Mouse (Mus musculus) kidney, adult 8-10 months (tissue): ENCODE results near the gene Mindy1.
A peak's percentile ranks its signal among the peaks of the same experiment; 100 is the strongest.

Source experiments
- DNase-seq, 2 experiments: peaks; one replicate each; pipeline ENCODE4 v3.0.0; 2022

The Mindy1 gene

GRCm38 (mm10) chr3:95295321-95296102 is 14.4 kb downstream of the Mindy1 start:
- peak; percentile 68 to 80 for DNase-seq

GRCm38 (mm10) chr3:95296103-95296469 is 14.9 kb downstream of the Mindy1 start:
- peak; percentile 68 to 77 for DNase-seq

GRCm38 (mm10) chr3:95298018-95298417 is 16.9 kb downstream of the Mindy1 start:
- no peak for DNase-seq

GRCm38 (mm10) chr3:95301204-95301796 is 20.2 kb downstream of the Mindy1 start:
- no peak for DNase-seq

GRCm38 (mm10) chr3:95306244-95306643 is 25.1 kb downstream of the Mindy1 start:
- DNase-seq: no peak

GRCm38 (mm10) chr3:95307100-95307499 is 26.0 kb downstream of the Mindy1 start, which contains the start of gene Anxa9:
Gene Anxa9 (minus strand): TSS chr3:95307176.
- no peak for DNase-seq

- DNase-seq: no peak
These were observed 29.4 kb downstream of the Mindy1 start for GRCm38 (mm10) chr3:95310496-95310895.

GRCm38 (mm10) chr3:95310968-95311882 is 30.1 kb downstream of the Mindy1 start:
- DNase-seq: peak; percentile 79 to 91

GRCm38 (mm10) chr3:95312623-95313022 is 31.5 kb downstream of the Mindy1 start:
- no peak for DNase-seq

GRCm38 (mm10) chr3:95313476-95313875 is 32.3 kb downstream of the Mindy1 start:
- DNase-seq: no peak

- DNase-seq: no peak
These were observed 32.9 kb downstream of the Mindy1 start for GRCm38 (mm10) chr3:95314075-95314474.

GRCm38 (mm10) chr3:95314486-95315093 is 33.4 kb downstream of the Mindy1 start, which contains the start of gene Cers2:
Gene Cers2 (plus strand): TSS chr3:95314791.
- no peak for DNase-seq

GRCm38 (mm10) chr3:95315094-95315843 is 34.1 kb downstream of the Mindy1 start:
- peak; percentile 89 to 90 for DNase-seq

GRCm38 (mm10) chr3:95315844-95316550 is 34.9 kb downstream of the Mindy1 start:
- no peak for DNase-seq

GRCm38 (mm10) chr3:95317414-95318080 is 36.4 kb downstream of the Mindy1 start:
- DNase-seq: peak; percentile 83 to 85

- peak; percentile 87 to 91 for DNase-seq
These were observed 37.4 kb downstream of the Mindy1 start for GRCm38 (mm10) chr3:95318548-95318947.

GRCm38 (mm10) chr3:95319110-95319509 is 38.0 kb downstream of the Mindy1 start:
- DNase-seq: no peak

GRCm38 (mm10) chr3:95319701-95320625 is 38.8 kb downstream of the Mindy1 start:
- DNase-seq: no peak

GRCm38 (mm10) chr3:95323429-95323828 is 42.3 kb downstream of the Mindy1 start:
- no peak for DNase-seq
